Mouse (Mus musculus): ENCODE results near the gene Lpp. TPM values are rescaled to one million over a fixed set of nuclear protein-coding genes. Genes with fewer than 3 reads are reported as not detected.

The Lpp gene
- total and polyA plus RNA-seq, 3 experiments, result 7.7 to 25.1 (median 23.6) TPM

GRCm38 (mm10) chr16:24781922-24782321, 388.6 kb downstream of the Lpp start:
- Histone ChIP-seq H3K79me2 (replicated peaks; ENCODE audit: control insufficient read depth, insufficient read depth, low read length) (no peaks in the 10 kb centered on the region), H3K4me1 (ENCODE audit: control insufficient read depth, insufficient read depth, low read length) (peaks cover 2% of the 10 kb centered on the region), H3K36me3 (ENCODE audit: control insufficient read depth, insufficient read depth, low read length) (peaks cover 5% of the 10 kb centered on the region), H3K9ac (ENCODE audit: low read depth, low read length) (no peak overlapping the region), H3K4me3 (no peak overlapping the region), H3K27ac (no peak overlapping the region; the same call in 1 of the 2 replicates), H3K27me3 (ENCODE audit: control insufficient read depth, insufficient read depth, low read length) (no peaks in the 10 kb centered on the region)
- 48% methylated on average over 3 of the region's 3 CpGs for WGBS
- intact Hi-C loops (cut with DNase I), result no loop called here
- no peak for DNase-seq
- no peak for TF ChIP-seq EP300 (IDR thresholded peaks at IDR 0.05; ENCODE audit: insufficient read depth, low read depth, low read length)
- no peak for TF ChIP-seq CTCF (IDR thresholded peaks at IDR 0.05)
- TF ChIP-seq POLR2A (IDR thresholded peaks at IDR 0.05; ENCODE audit: insufficient read depth, low read depth, low read length), result no peak

GRCm38 (mm10) chr16:24785651-24786050, 392.3 kb downstream of the Lpp start:
- Histone ChIP-seq H3K79me2 (replicated peaks; ENCODE audit: control insufficient read depth, insufficient read depth, low read length) (no peaks in the 10 kb centered on the region), H3K27ac (no peak overlapping the region), H3K36me3 (ENCODE audit: control insufficient read depth, insufficient read depth, low read length) (peaks cover 8% of the 10 kb centered on the region), H3K9ac (ENCODE audit: low read depth, low read length) (no peak overlapping the region), H3K4me1 (ENCODE audit: control insufficient read depth, insufficient read depth, low read length) (no peaks in the 10 kb centered on the region; the same call in none of the 2 replicates), H3K27me3 (ENCODE audit: control insufficient read depth, insufficient read depth, low read length) (no peaks in the 10 kb centered on the region), H3K4me3 (no peak overlapping the region)
- WGBS, result 87% methylated on average over 1 of the region's 1 CpGs
- intact Hi-C loops (cut with DNase I), result no loop called here
- no peak for DNase-seq
- TF ChIP-seq EP300 (IDR thresholded peaks at IDR 0.05; ENCODE audit: insufficient read depth, low read depth, low read length), result no peak
- no peak for TF ChIP-seq CTCF (IDR thresholded peaks at IDR 0.05)
- no peak for TF ChIP-seq POLR2A (IDR thresholded peaks at IDR 0.05; ENCODE audit: insufficient read depth, low read depth, low read length)

GRCm38 (mm10) chr16:24788973-24789372, 395.7 kb downstream of the Lpp start:
- intact Hi-C loops (cut with DNase I), result no loop called here
- no peak overlapping the region for H3K4me3 ChIP-seq
- DNase-seq, result no peak
- no peaks in the 10 kb centered on the region; the same call in 1 of the 2 replicates for H3K4me1 ChIP-seq (ENCODE audit: control insufficient read depth, insufficient read depth, low read length)
- no peaks in the 10 kb centered on the region for H3K27me3 ChIP-seq (ENCODE audit: control insufficient read depth, insufficient read depth, low read length)
- H3K9ac ChIP-seq (ENCODE audit: low read depth, low read length), result no peak overlapping the region
- H3K36me3 ChIP-seq (ENCODE audit: control insufficient read depth, insufficient read depth, low read length), result peaks cover 3% of the 10 kb centered on the region; the same call in 1 of the 2 replicates
- TF ChIP-seq CTCF (IDR thresholded peaks at IDR 0.05) (no peak), EP300 (IDR thresholded peaks at IDR 0.05; ENCODE audit: insufficient read depth, low read depth, low read length) (0 out of 2 replicates have a peak, but pooled peaks have one; percentile 35)
- peak overlapping the region; percentile 18 for H3K27ac ChIP-seq
- H3K79me2 ChIP-seq (replicated peaks; ENCODE audit: control insufficient read depth, insufficient read depth, low read length), result no peaks in the 10 kb centered on the region
- 59% methylated on average over 3 of the region's 3 CpGs for WGBS

GRCm38 (mm10) chr16:24791387-24791786, 398.1 kb downstream of the Lpp start:
- no peak for TF ChIP-seq CTCF (IDR thresholded peaks at IDR 0.05)
- Histone ChIP-seq H3K4me1 (ENCODE audit: control insufficient read depth, insufficient read depth, low read length) (no peaks in the 10 kb centered on the region; the same call in 1 of the 2 replicates), H3K36me3 (ENCODE audit: control insufficient read depth, insufficient read depth, low read length) (peaks cover 3% of the 10 kb centered on the region; the same call in 1 of the 2 replicates), H3K27me3 (ENCODE audit: control insufficient read depth, insufficient read depth, low read length) (no peaks in the 10 kb centered on the region), H3K4me3 (no peak overlapping the region), H3K79me2 (replicated peaks; ENCODE audit: control insufficient read depth, insufficient read depth, low read length) (no peaks in the 10 kb centered on the region), H3K27ac (no peak overlapping the region), H3K9ac (ENCODE audit: low read depth, low read length) (no peak overlapping the region)
- WGBS, result 75% methylated on average over 1 of the region's 1 CpGs
- intact Hi-C loops (cut with DNase I), result no loop called here
- DNase-seq, result no peak

GRCm38 (mm10) chr16:24791984-24792383, 398.7 kb downstream of the Lpp start:
- no peak overlapping the region for H3K27ac ChIP-seq
- 89% methylated on average over 4 of the region's 4 CpGs for WGBS
- TF ChIP-seq EP300 (IDR thresholded peaks at IDR 0.05; ENCODE audit: insufficient read depth, low read depth, low read length) (no peak), POLR2A (IDR thresholded peaks at IDR 0.05; ENCODE audit: insufficient read depth, low read depth, low read length) (no peak), CTCF (IDR thresholded peaks at IDR 0.05) (no peak)
- DNase-seq, result no peak
- no peaks in the 10 kb centered on the region; the same call in 1 of the 2 replicates for H3K4me1 ChIP-seq (ENCODE audit: control insufficient read depth, insufficient read depth, low read length)
- H3K27me3 ChIP-seq (ENCODE audit: control insufficient read depth, insufficient read depth, low read length), result no peaks in the 10 kb centered on the region
- intact Hi-C loops (cut with DNase I), result no loop called here
- peaks cover 3% of the 10 kb centered on the region; the same call in 1 of the 2 replicates for H3K36me3 ChIP-seq (ENCODE audit: control insufficient read depth, insufficient read depth, low read length)
- no peak overlapping the region for H3K4me3 ChIP-seq
- no peak overlapping the region for H3K9ac ChIP-seq (ENCODE audit: low read depth, low read length)
- no peaks in the 10 kb centered on the region for H3K79me2 ChIP-seq (replicated peaks; ENCODE audit: control insufficient read depth, insufficient read depth, low read length)

GRCm38 (mm10) chr16:24792836-24793235, 399.5 kb downstream of the Lpp start:
- H3K4me1 ChIP-seq (ENCODE audit: control insufficient read depth, insufficient read depth, low read length), result peaks cover 2% of the 10 kb centered on the region
- no peaks in the 10 kb centered on the region for H3K27me3 ChIP-seq (ENCODE audit: control insufficient read depth, insufficient read depth, low read length)
- intact Hi-C loops (cut with DNase I), result no loop called here
- DNase-seq, result no peak
- WGBS, result 90% methylated on average over 4 of the region's 4 CpGs
- no peak for TF ChIP-seq EP300 (IDR thresholded peaks at IDR 0.05; ENCODE audit: insufficient read depth, low read depth, low read length)
- TF ChIP-seq POLR2A (IDR thresholded peaks at IDR 0.05; ENCODE audit: insufficient read depth, low read depth, low read length), result no peak
- TF ChIP-seq CTCF (IDR thresholded peaks at IDR 0.05), result no peak
- no peak overlapping the region for H3K4me3 ChIP-seq
- peaks cover 3% of the 10 kb centered on the region for H3K36me3 ChIP-seq (ENCODE audit: control insufficient read depth, insufficient read depth, low read length)
- no peaks in the 10 kb centered on the region for H3K79me2 ChIP-seq (replicated peaks; ENCODE audit: control insufficient read depth, insufficient read depth, low read length)
- no peak overlapping the region for H3K9ac ChIP-seq (ENCODE audit: low read depth, low read length)
- no peak overlapping the region for H3K27ac ChIP-seq
